Mouse (Mus musculus): Measurements from ENCODE around the gene Tmem14a.
"Not testable (repeated sequence)": the region's sequence is repeated elsewhere in the genome, so short reads cannot be mapped to it uniquely, and the experiment has no call there.

Gene Tmem14a

DNA sequence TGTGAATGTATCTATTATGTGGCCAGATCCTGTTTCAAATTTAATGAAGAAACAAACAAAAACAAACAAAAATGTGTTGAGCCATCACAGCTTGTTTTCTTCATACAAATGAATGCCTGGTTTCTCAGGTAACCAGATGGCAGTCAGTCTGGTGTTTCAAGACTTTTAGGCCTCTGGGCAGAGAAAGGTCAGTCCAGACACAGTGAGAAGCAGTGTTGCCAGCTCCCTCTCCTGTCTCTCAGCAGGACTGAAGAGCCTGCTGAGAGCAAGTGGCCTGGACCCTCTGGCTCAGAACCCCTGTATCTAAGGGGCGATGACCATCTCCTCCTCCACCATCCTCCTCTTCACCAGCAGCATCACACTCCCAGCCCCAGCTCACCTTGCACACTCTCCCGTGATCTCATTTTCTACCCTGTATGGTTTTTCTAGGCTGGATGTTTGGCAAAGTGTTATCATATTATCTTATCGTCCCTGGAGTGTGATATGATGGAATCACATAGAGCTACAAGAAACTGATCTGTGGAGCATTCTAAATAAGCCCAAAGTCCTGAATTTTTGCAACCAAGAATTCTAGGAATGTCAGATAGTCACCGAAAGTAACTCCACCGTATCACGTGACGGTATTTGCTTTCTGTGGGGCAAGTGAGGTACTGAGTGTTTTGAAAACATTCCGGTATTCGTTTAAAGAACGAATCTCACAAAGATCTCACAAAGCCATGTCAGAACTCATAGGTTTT is 34.4 kb downstream of the Tmem14a start:
- DNase-seq (ENCODE audit: low read depth, low spot score): no peak

DNA sequence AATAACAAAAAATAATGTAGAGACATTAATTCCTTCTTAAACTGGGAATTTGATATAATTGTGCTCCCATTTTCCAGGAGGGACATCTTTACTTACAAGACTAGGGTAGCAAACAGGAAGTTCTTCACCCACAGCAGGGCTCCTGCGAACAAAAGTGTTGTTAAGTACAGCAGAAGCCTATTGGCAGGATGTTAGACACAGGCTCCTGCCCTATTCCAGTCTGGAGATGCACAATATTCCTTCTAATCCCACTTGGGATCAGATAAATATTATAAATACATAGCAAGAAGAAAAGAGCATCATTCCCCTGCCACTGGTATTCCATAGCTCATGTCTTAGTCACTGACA is 34.9 kb downstream of the Tmem14a start:
- DNase-seq (ENCODE audit: low read depth, low spot score): no peak

DNA sequence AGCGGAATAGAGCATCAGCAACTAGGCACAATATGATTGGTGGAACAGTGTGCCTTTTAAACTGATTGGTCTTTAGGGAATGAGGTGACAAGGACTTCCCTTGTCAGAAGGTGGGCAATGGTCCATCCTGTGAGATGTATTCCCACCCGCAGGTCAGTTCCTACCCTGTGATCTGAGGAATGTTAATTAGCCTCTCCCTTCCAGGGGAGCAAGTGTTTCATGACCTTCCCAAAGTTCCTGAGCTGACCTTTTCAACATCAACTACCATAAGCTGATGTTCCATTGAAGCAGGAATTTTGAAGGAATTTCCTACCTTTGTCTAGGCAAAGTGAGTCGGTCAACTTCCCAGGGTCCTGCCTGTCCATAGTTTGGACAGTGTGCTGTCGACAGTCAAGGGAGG is 35.5 kb downstream of the Tmem14a start:
- no peak for DNase-seq (ENCODE audit: low read depth, low spot score)

DNA sequence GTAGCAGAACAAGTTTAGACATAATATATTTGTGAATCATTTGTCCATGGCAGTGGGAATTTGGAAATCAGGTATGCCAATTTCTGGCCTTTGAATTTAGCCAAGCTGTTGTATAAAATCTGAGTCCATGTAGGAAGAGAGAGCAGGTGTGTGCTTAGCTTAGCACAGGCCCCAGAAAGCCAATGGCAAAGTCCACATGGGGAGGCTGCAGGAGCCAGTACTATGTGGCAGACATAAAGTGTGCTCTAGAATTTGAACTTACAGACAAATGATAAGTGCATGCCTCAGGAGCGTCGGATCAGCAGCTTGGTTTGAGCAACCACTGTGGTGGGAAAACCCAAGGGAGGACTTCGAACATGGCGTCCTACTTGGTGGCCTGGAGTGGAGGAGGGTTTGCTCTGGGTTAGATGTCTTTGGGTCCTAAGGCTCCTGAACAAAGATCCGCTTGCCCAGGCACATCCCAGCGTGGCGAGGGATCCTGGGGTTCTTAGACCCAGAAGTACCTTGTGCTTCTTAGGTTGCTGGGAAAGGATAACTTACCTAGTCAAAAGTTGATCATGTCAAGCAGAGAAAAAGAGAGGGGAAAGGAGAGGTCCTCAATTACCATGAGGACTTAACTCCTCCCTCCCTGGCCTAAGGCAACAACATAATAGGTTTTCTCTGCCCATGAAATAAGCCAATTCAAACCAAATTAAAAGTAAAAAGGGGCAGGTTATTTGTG is 37.4 kb downstream of the Tmem14a start:
- no peak for DNase-seq (ENCODE audit: low read depth, low spot score)

DNA sequence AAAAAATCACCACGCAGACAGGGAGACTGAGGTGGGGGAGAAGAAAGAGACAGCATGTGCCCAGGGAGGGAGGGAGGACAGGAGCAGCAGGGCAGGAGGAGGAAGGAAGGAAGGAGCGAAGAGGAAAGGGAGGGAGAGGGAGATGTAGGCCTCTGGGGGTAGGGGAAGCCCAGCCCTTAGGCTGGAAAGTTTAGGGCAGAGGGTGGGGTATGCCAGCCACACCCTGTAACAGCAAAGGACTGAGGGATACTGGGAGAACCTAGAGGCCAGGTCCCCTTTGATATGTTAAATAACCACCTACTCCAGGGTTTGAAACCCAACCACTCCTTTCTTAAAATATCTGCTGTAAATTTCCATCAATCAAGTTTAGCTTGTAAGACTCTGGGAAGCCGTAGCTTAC is 38.0 kb downstream of the Tmem14a start:
- DNase-seq (ENCODE audit: low read depth, low spot score): no peak

DNA sequence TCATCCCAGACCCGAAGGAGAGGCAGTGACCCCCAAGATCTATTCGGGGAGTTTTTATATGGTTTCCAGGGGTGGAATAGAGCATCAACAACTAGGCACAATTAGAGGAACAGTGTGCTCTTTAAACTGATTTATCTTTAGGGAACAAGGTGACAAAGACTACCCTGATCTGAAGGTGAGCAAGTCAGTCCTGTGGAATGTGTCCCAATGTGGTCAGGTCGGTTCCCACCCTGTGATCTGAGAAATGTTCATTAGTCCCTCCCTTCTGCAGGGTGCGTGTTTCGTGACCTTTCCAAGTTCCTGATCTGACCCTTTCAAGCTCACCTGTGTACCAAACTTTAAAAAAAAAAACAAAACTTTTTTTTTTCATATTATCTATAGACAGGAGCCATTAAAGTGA is 38.5 kb downstream of the Tmem14a start:
- no peak for DNase-seq (ENCODE audit: low read depth, low spot score)

DNA sequence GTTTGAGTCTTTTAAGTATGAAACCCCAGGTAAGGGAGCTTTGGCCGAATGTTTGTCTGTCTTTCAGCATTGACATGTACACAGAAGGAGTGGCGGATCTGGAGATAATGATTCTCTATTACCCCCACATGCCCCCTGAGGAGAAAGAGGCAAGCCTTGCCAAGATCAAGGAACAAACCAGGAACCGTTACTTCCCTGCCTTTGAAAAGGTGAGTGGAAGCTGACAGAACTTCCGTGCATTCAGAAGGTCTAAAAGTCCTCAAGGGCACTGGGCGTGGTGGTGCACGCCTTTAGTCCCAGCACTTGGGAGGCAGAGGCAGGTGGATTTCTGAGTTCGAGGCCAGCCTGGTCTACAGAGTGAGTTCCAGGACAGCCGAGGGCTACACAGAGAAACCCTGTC is 41.6 kb downstream of the Tmem14a start:
- not testable (repeated sequence) for DNase-seq (ENCODE audit: low read depth, low spot score)

DNA sequence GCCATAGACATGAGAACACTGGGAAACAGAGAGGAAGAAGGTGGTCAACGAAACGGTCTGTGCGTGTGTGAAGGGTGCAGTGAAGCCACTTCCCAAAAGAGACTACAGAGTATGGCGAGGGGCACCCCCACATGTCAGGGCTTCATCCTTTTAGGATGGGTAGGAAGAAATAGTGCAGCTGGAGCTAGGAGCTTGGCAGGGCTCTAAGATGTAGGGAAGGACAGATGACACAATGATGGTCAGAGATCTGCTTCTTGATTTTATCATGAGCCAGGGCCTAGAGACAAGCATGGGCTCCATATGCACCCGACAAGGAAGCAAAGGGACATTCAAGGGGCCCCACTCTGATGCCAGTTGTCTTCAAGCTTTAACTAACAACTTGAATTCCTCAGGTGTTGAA is 44.0 kb downstream of the Tmem14a start:
- DNase-seq (ENCODE audit: low read depth, low spot score): no peak

DNA sequence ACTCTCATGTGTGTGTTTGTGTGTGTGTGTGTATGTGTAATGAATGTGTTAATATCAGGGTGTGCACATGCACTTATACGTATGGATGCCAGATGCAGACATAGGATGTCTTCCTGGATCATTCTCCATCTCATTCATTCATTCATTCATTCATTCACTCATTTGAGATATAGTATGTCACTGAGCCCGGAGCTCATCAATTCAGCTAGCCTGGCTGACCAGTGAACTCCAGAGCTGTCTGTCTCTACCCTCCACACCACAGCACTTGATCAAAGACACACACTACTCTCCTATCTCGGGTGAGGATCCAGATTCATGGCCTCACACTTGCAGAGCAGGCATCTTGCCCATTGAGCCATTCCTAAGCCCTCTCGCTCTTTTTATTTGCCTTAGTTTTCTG is 45.6 kb downstream of the Tmem14a start:
- DNase-seq (ENCODE audit: low read depth, low spot score): no peak

DNA sequence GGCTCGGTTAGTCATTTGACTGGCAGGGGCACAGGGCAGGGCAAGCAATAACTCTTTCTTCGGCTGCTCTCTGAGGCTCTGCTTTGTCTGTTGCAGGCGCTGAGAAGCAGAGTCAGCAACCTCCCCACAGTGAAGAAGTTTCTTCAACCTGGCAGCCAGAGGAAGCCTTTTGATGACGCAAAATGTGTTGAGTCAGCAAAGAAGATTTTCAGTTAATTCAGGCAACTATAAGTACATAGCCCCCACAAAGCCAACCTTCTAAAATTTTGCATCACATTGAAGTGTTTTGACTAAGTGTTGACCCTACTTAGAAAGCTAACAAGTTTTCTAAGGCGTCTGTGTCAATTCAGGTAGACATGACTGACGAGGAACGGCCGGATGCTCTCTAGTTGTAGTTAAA is 46.4 kb downstream of the Tmem14a start:
- no peak for DNase-seq (ENCODE audit: low read depth, low spot score)

DNA sequence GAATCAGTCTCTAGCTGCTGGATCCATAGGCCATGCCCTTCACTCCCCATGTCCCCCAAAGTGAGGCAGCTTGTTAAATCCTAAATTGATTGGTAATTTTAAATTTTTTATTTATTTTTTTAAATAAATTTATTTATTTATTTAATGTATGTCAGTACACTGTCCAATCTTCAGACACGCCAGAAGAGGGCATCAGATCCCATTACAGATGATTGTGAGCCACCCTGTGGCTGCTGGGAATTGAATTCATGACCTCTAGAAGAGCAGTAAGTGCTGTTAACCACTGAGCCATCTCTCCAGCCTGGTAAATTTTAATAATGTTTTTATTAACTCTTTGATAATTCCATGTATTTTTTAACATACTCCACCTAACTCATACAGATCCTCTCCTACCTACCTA is 48.4 kb downstream of the Tmem14a start:
- DNase-seq (ENCODE audit: low read depth, low spot score): no peak

DNA sequence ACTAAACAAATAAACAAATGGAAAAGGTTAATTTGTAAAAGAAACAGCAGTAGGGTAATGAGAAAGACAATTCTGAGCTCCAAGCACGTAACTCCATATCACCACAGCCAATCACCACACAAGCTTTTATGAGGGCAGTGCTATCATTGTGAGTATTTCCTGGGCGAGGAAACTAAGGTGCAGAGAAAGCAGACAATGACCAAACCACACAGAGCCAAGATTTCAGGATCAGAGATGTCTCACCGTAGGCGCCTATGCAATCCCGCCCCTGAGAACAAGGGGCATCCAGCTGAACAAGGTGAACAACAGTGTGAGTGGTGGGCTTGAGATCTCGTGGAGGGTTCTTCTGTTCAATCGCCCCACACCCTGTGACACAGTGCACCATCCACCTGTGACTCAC is 49.1 kb downstream of the Tmem14a start:
- not testable (repeated sequence) for DNase-seq (ENCODE audit: low read depth, low spot score)

DNA sequence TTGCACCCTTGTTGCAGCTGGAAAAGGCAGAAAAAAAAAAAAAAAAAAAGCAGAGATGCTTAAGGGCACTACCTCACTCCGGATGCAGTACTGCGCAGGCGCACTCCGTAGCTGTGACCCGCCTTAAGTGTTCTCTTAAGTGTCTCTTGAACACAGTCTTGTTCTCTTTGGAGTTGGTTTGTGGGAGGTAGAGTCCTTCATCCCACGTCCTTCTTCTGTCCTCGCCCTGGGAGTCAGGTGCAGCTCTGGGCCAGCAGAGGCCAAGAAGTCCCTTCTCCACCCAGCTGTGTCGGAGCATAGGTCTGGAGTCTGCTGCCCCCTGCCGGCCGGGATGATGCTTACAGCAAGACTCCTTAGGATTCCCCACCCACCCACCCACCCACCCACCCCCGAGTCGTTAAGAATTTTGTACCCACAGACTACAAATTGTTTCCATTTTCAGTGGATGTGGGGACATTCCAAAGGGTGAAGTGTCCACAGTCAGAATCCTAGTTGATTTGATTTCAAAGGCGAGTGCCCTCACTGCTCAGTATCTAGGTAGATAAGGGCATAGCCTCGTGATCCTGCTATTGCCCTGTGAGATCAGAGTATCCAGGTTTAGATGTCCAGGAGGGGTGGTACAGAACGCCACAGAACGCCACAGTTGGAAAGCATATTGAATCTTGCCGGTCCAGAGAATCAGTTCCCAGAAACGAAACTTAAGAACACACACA is 53.1 kb downstream of the Tmem14a start:
- DNase-seq (ENCODE audit: low read depth, low spot score): peak; percentile 50

DNA sequence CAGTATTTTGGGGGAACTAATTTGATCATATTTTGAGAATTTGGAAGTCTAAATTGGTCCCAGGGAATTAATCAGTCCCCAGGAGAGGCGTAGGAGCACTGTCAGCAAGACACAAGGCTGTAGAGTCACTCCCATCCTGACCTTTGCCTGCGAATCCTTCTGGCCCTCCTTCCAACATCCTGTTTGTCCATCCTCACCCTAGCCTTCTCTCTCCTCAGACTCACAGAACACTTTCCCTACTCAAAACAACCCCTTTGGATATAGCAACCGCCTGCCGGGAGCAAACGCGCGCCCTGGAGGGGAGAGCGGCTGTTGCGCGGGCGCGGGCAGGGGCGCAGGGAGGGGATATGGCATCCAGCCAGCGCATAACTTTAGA is 53.7 kb downstream of the Tmem14a start:
- no peak for DNase-seq (ENCODE audit: low read depth, low spot score)

DNA sequence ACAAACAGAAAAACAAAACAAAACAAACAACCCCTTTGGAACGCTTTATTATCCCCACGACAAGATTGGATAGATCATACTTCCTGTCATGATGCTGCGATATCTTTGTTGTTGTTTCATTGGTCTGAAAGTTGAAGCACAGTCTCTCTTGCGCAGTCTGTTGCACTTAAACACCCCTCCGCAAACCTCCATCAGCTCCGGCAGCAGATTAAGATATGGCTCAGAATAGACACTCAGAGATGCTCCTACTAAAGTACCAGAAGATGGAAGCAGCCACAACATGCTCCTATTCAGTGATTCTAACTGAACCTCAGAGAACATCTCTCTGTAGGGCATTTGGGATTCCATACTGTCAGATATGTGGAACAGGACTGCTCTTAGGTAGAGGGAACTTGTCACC is 54.7 kb downstream of the Tmem14a start:
- no peak for DNase-seq (ENCODE audit: low read depth, low spot score)

DNA sequence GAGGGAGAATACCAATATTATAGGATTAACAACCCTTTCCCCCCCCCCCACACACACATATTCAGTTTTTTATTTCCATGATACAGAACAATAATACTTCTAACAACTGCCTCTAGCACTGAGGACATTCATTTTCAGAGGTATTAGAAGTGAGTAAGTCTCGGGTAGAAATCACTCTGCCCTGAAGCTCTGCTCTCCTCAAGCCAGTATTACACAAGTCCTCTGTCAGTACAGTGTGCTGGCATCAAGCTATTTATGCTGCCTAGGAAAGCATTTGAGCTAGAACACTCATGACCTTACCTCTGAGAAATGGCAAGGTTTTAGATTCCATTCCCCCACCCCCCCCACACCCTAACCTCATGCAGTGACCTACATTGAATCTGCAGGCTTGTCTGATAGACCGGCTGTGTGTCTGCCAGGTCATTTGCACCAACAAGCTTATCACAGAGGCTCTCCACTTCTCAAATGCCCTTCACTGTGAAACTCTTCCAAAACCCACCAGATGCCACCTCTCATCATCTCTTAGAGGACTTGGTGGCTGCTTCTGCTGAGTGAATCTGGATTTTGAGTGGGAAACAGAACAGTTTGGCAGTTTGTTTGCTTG is 56.2 kb downstream of the Tmem14a start:
- no peak for DNase-seq (ENCODE audit: low read depth, low spot score)

DNA sequence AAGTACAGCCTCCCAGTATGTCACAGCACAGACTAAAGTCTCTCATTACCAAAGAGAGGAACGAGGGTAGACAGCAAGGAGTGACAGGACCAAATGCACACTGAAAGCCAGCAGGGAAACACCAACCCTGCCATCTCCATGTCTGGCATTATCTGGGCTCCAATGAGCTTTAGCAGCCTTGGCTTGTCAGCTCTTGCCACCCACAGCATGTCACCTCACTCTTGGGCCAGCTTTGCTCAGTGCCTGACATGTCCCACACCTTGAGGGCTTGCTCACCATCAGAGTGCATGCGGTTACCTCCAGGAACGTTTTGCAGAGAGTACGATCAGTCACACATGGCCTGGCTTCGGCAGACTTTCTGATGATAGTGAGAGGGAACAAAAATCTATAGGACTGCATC is 57.0 kb downstream of the Tmem14a start:
- DNase-seq (ENCODE audit: low read depth, low spot score): not testable (repeated sequence)

DNA sequence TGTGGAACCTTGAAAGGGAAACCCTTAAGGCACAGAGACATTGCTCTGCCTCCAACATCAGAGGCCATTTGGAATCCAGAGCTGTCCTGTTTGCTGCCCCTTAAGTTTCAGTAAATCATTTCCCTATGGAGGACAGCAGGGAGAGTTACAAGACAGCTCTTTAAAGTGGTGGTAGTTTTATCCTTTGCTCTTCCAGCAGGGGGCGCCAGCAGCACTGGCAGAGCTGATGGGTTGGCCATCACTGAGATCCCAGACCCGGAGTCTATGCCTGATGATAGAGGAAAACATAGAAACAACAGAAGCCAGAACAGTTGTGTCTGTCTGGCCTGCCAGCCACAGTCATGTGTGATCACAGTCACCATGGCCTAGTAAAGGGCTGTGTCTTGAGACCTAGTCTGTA is 57.8 kb downstream of the Tmem14a start:
- not testable (repeated sequence) for DNase-seq (ENCODE audit: low read depth, low spot score)
